Mouse (Mus musculus): ENCODE measurements around the gene Slc16a3. TPM values are rescaled to one million over a fixed set of nuclear protein-coding genes. Genes with fewer than 3 reads are reported as not detected.
A peak's percentile ranks its signal among the peaks of the same experiment; 100 is the strongest.

The Slc16a3 gene
- polyA plus RNA-seq, 1 experiment from 2014 or later: 257 TPM

DNA sequence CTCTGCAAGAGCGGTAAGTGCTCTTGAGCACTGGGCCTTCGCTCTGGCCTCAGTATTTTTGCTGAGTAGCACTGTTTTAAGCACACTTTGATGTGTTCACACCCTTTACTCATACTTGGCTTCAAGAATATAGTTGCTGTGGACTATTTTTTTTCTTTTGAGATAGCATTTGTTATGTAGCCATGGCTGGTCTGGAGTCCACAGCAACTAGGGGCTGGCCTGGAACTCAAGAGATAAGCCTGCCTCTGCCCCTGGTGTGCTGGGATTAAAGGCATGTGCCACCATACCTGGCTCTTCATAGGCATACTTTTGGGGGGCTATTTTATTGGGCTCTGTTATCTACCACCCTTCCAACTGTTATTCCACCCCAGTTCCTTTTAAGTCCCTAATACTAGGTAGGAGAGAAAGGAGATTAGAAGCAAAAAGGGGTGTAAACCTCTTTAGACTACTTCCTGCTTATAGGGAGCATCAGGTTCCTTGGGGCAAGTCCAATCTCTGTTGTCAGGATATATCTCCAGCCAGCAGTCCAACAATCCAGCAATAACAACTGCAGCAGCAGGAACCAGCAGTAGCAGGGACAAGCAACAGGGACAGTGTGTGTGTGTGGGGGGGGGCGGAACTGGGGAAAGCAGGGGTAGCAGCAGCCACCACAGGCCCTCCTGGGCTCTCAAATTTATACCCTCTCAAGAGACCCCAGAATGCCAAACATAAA is 61.9 kb downstream of the Slc16a3 start:
- no peaks in the 10 kb centered on the region for H3K36me3 ChIP-seq (ENCODE audit: control insufficient read depth, insufficient read depth, low read length)
- 87% methylated on average over 3 of the region's 3 CpGs for WGBS

More for the DNA sequence above, 61.9 kb downstream of the Slc16a3 start:
- Histone ChIP-seq H3K4me2 (no peak overlapping the region), H3K4me1 (replicated peaks; ENCODE audit: control insufficient read depth, insufficient read depth, low read length) (no peaks in the 10 kb centered on the region), H3K4me3 (ENCODE audit: low read depth, low read length) (no peak overlapping the region), H3K9ac (ENCODE audit: low read depth, low read length) (no peak overlapping the region), H3K27me3 (replicated peaks; ENCODE audit: control insufficient read depth, insufficient read depth, low read length) (no peaks in the 10 kb centered on the region), H3K27ac (ENCODE audit: low read depth, low read length) (no peak overlapping the region), H3K9me3 (ENCODE audit: control insufficient read depth, low read length) (no peaks in the 10 kb centered on the region)
- no peak for DNase-seq (ENCODE audit: low spot score)
- ATAC-seq (replicated peaks; ENCODE audit: low FRiP score): 0 out of 2 replicates have a peak, but pooled peaks have one; percentile 36

Other genes starting within 250 kb of the Slc16a3 start
- 178 and 192 TPM in 2 replicates for gene Cenpx, start 234.7 kb upstream of the Slc16a3 start, polyA plus RNA-seq (2014; fragmentation: Nextera tagmentation; extraction: Ambion mirVana)
- gene Lrrc45, start 234.6 kb upstream of the Slc16a3 start, polyA plus RNA-seq (2014; fragmentation: Nextera tagmentation; extraction: Ambion mirVana): 34.2 and 38.3 TPM in 2 replicates
- 1.2 and 1.8 TPM in 2 replicates for gene Rac3, start 227.0 kb upstream of the Slc16a3 start, polyA plus RNA-seq (2014; fragmentation: Nextera tagmentation; extraction: Ambion mirVana)
- gene Dcxr, start 221.2 kb upstream of the Slc16a3 start, polyA plus RNA-seq (2014; fragmentation: Nextera tagmentation; extraction: Ambion mirVana): 12.9 and 13.2 TPM in 2 replicates
- 0.22 and 0.32 TPM in 2 replicates for gene Cbr2, start 216.4 kb upstream of the Slc16a3 start, polyA plus RNA-seq (2014; fragmentation: Nextera tagmentation; extraction: Ambion mirVana)
- 11.4 and 17.5 TPM in 2 replicates for gene Hmga1b, start 185.7 kb upstream of the Slc16a3 start, polyA plus RNA-seq (2014; fragmentation: Nextera tagmentation; extraction: Ambion mirVana)
- gene Rfng, start 164.3 kb upstream of the Slc16a3 start, polyA plus RNA-seq (2014; fragmentation: Nextera tagmentation; extraction: Ambion mirVana): 30.3 and 33.4 TPM in 2 replicates
- gene Gps1, start 164.2 kb upstream of the Slc16a3 start, polyA plus RNA-seq (2014; fragmentation: Nextera tagmentation; extraction: Ambion mirVana): 209 and 210 TPM in 2 replicates
- 132 and 139 TPM in 2 replicates for gene Dus1l, start 152.1 kb upstream of the Slc16a3 start, polyA plus RNA-seq (2014; fragmentation: Nextera tagmentation; extraction: Ambion mirVana)
- 71.3 and 80.0 TPM in 2 replicates for gene Fasn, start 123.9 kb upstream of the Slc16a3 start, polyA plus RNA-seq (2014; fragmentation: Nextera tagmentation; extraction: Ambion mirVana)
- gene Ccdc57, start 15.6 kb upstream of the Slc16a3 start, polyA plus RNA-seq (2014; fragmentation: Nextera tagmentation; extraction: Ambion mirVana): 4.2 and 4.7 TPM in 2 replicates
- gene Csnk1d, start 42.9 kb downstream of the Slc16a3 start, polyA plus RNA-seq (2014; fragmentation: Nextera tagmentation; extraction: Ambion mirVana): 62.2 and 66.5 TPM in 2 replicates
- gene Cd7, start 90.9 kb downstream of the Slc16a3 start, polyA plus RNA-seq (2014; fragmentation: Nextera tagmentation; extraction: Ambion mirVana): 0.18 TPM in 2 replicates
- gene Sectm1b, start 115.1 kb downstream of the Slc16a3 start, polyA plus RNA-seq (2014; fragmentation: Nextera tagmentation; extraction: Ambion mirVana): not detected in 2 replicates
- 0.32 and 0.86 TPM in 2 replicates for gene Sectm1a, start 132.7 kb downstream of the Slc16a3 start, polyA plus RNA-seq (2014; fragmentation: Nextera tagmentation; extraction: Ambion mirVana)
- gene Tex19.2, start 170.2 kb downstream of the Slc16a3 start, polyA plus RNA-seq (2014; fragmentation: Nextera tagmentation; extraction: Ambion mirVana): 0.29 TPM in 1 of 2 replicates, not detected in the other
- 0.43 and 0.44 TPM in 2 replicates for gene Tex19.1, start 197.7 kb downstream of the Slc16a3 start, polyA plus RNA-seq (2014; fragmentation: Nextera tagmentation; extraction: Ambion mirVana)
- not detected in 2 replicates for gene Uts2r, start 211.8 kb downstream of the Slc16a3 start, polyA plus RNA-seq (2014; fragmentation: Nextera tagmentation; extraction: Ambion mirVana)

Measured in liver, embryonic 11.5 days (tissue).